Mouse (Mus musculus): ENCODE measurements at regions not wholly inside any gene's neighbourhood (a gene's known extent, or its start where the extent isn't known, plus 50 kb on each side); places are given as distances from the start of the nearest gene placed in this dataset.
"Not testable (repeated sequence)": the region's sequence is repeated elsewhere in the genome, so short reads cannot be mapped to it uniquely, and the experiment has no call there.

DNA sequence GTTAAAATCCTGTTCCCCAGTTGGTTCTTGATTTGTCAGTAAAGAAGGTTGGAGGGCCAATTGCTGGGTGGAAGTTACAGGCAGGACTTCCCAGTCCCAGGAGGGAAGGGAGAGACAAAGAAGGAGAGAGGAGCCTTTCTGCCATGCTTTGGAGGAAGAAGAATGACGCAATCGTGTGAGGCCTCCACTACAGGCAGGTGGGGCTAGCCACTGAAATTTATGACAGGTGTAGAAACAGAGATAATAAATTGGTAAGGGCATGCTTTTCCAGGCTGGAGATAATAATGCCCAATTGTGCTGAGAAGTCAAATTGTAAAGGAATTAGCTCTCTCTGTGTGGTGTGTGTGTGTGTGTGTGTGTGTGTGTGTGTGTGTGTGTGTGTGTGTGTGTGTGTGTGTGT, 135.0 kb upstream of the Zfp637 start:
- H3K4me1 ChIP-seq: no peaks in the 10 kb centered on the region

DNA sequence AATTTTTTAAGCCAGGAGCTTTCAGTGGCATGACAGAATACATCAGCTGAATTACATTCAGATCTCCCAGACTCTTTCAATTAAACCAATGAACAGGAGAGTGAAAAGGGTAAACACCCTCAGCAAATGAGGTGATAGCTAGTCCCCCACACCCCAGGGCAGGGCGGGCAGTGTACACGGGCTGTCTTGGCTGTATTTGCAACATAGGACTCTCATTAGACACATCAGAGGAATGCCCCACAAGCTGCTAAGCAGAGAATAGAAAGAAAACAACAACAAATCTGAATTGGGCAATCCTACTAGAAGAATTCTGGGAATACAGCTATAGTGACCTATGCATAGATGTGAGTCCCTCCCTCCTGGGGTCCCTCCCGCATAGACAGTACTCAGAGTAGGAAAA, 131.8 kb upstream of the Zfp637 start:
- H3K4me3 ChIP-seq: no peak overlapping the region
- ATAC-seq (ENCODE audit: low FRiP score, low read depth): no peak
- no peak overlapping the region for H3K9ac ChIP-seq (replicated peaks)
- H3K9me3 ChIP-seq: no peaks in the 10 kb centered on the region
- WGBS: 70% methylated on average over 3 of the region's 3 CpGs
- H3K27me3 ChIP-seq: no peaks in the 10 kb centered on the region
- no peak overlapping the region for H3K4me2 ChIP-seq (replicated peaks)
- no peaks in the 10 kb centered on the region for H3K4me1 ChIP-seq
- H3K27ac ChIP-seq (replicated peaks): no peak overlapping the region
- no peaks in the 10 kb centered on the region for H3K36me3 ChIP-seq

More for the DNA sequence above, 135.0 kb upstream of the Zfp637 start:
- WGBS: 91% methylated on average over 2 of the region's 2 CpGs
- H3K27me3 ChIP-seq: no peaks in the 10 kb centered on the region
- H3K9ac ChIP-seq (replicated peaks): no peak overlapping the region
- H3K36me3 ChIP-seq: no peaks in the 10 kb centered on the region
- H3K9me3 ChIP-seq: no peaks in the 10 kb centered on the region
- H3K4me2 ChIP-seq (replicated peaks): no peak overlapping the region
- H3K4me3 ChIP-seq: no peak overlapping the region
- ATAC-seq (ENCODE audit: low FRiP score, low read depth): no peak
- H3K27ac ChIP-seq (replicated peaks): no peak overlapping the region

- Histone ChIP-seq H3K4me2 (replicated peaks) (no peak overlapping the region), H3K9me3 (no peaks in the 10 kb centered on the region), H3K4me1 (no peaks in the 10 kb centered on the region), H3K27ac (replicated peaks) (no peak overlapping the region), H3K4me3 (no peak overlapping the region), H3K9ac (replicated peaks) (no peak overlapping the region), H3K36me3 (no peaks in the 10 kb centered on the region), H3K27me3 (no peaks in the 10 kb centered on the region)
- 88% methylated on average over 6 of the region's 6 CpGs for WGBS
- no peak for ATAC-seq (ENCODE audit: low FRiP score, low read depth)
Observed at GRCm38 (mm10) chr6:117715056-117715777, 125.8 kb upstream of the Zfp637 start.

DNA sequence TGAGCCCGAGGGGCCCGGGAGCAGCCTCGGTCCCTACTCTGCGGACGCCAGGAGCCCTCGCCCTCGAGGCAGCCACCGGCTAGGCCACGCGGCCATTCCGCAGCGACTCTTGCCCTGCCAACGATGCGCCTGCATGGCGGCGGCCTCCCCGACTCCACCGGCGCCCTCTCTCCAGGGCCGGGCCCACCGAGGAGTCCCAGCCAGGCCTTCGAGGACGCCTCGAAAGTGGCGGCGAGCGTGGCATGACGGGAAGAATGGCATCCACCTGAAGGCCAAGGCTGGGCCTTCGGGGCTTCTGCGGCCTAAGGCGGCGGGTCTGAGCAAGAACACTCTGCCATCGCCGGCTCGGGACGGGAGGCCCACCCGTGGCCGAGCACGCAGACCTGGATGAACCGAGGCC, 124.6 kb upstream of the Zfp637 start:
- H3K27me3 ChIP-seq; ATAC-seq (ENCODE audit: low FRiP score, low read depth): not testable (repeated sequence)
- WGBS: 81% methylated on average over 7 of the region's 40 CpGs

DNA sequence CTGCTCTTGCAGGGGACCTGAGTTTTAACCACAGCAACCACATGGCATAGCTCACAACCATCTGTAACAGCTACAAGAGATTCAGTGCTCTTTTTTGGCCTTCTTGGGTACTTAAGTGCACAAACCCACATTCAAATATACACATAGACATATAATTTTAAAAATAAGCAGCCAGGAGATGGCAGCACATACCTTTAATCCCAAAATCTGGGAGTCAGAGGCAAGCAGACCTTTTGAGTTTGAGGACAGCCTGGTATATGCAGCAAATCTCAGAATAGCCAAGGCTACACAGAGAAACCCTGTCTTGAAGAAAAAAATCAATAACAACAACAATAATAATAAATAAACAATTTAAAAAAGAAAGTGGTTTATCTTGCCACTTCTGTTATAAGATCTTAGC, 88.6 kb upstream of the Zfp637 start:
- not testable (repeated sequence) for H3K9me3 ChIP-seq; H3K4me2 ChIP-seq (replicated peaks); H3K27ac ChIP-seq (replicated peaks); H3K4me1 ChIP-seq; H3K9ac ChIP-seq (replicated peaks); H3K36me3 ChIP-seq; H3K4me3 ChIP-seq; ATAC-seq (ENCODE audit: low FRiP score, low read depth); H3K27me3 ChIP-seq

More for the DNA sequence above, 124.6 kb upstream of the Zfp637 start:
- not testable (repeated sequence) for H3K9ac ChIP-seq (replicated peaks); H3K9me3 ChIP-seq; H3K4me3 ChIP-seq; H3K4me2 ChIP-seq (replicated peaks); H3K4me1 ChIP-seq; H3K36me3 ChIP-seq; H3K27ac ChIP-seq (replicated peaks)

- not testable (repeated sequence) for H3K4me2 ChIP-seq (replicated peaks); H3K4me1 ChIP-seq; ATAC-seq (ENCODE audit: low FRiP score, low read depth); H3K9me3 ChIP-seq; H3K4me3 ChIP-seq; H3K27me3 ChIP-seq; H3K27ac ChIP-seq (replicated peaks); H3K36me3 ChIP-seq; H3K9ac ChIP-seq (replicated peaks)
- 96% methylated on average over 2 of the region's 2 CpGs for WGBS
Observed at GRCm38 (mm10) chr6:117755682-117756081, 85.3 kb upstream of the Zfp637 start.

GRCm38 (mm10) chr6:117756176-117756575, 84.8 kb upstream of the Zfp637 start:
- Histone ChIP-seq H3K27ac (replicated peaks) (no peak overlapping the region), H3K4me1 (no peaks in the 10 kb centered on the region), H3K9ac (replicated peaks) (no peak overlapping the region), H3K4me3 (no peak overlapping the region), H3K4me2 (replicated peaks) (no peak overlapping the region), H3K36me3 (no peaks in the 10 kb centered on the region), H3K27me3 (no peaks in the 10 kb centered on the region), H3K9me3 (no peaks in the 10 kb centered on the region)
- 74% methylated on average over 9 of the region's 9 CpGs for WGBS
- ATAC-seq (ENCODE audit: low FRiP score, low read depth): no peak

DNA sequence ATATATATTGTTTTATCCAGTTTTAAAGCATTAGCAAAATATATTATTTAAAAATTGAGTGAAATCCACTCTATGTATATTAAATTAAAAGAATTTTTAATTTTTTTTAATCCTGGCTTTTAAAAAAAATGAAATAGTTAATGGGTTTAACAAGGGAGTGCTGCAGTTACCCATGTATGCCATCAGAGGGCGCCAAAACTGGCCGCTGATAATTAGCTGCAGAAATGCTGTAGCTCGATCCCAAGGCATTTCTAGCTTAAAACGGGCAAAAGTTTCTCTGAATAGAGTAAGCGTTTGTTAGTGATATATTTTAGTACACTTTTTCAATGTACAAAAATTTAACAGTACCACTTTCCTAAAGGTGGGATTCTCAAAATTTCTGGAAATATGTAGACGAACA, 82.5 kb upstream of the Zfp637 start:
- WGBS: 19% methylated on average over 6 of the region's 6 CpGs
- not testable (repeated sequence) for ATAC-seq (ENCODE audit: low FRiP score, low read depth); H3K4me2 ChIP-seq (replicated peaks); H3K4me1 ChIP-seq; H3K36me3 ChIP-seq; H3K27ac ChIP-seq (replicated peaks); H3K9ac ChIP-seq (replicated peaks); H3K27me3 ChIP-seq; H3K9me3 ChIP-seq; H3K4me3 ChIP-seq

DNA sequence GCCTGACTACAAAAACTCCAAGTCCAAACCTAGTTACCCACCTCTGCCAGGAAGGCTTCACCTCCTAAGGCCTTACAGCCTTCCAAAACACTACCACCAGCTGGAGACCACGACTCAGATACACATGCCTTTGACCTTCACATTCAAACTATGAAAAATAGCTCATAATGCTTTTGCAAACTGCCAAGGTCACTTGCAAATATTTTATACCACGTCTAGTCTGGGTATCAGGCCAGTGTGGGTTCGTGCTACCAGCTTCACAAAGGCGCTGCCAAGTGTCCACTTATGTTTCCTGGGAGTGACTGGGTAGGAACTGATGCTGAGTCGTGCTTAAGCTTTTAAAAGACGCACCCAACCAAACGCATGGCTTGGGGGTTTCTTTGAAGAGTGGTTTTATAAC, 69.5 kb upstream of the Zfp637 start:
- H3K9ac ChIP-seq (replicated peaks): no peak overlapping the region
- no peak overlapping the region for H3K4me3 ChIP-seq
- no peak overlapping the region for H3K4me2 ChIP-seq (replicated peaks)
- no peaks in the 10 kb centered on the region for H3K9me3 ChIP-seq
- no peaks in the 10 kb centered on the region for H3K27me3 ChIP-seq
- WGBS: 88% methylated on average over 7 of the region's 7 CpGs
- no peak for ATAC-seq (ENCODE audit: low FRiP score, low read depth)
- H3K36me3 ChIP-seq: no peaks in the 10 kb centered on the region
- no peak overlapping the region for H3K27ac ChIP-seq (replicated peaks)
- H3K4me1 ChIP-seq: no peaks in the 10 kb centered on the region

DNA sequence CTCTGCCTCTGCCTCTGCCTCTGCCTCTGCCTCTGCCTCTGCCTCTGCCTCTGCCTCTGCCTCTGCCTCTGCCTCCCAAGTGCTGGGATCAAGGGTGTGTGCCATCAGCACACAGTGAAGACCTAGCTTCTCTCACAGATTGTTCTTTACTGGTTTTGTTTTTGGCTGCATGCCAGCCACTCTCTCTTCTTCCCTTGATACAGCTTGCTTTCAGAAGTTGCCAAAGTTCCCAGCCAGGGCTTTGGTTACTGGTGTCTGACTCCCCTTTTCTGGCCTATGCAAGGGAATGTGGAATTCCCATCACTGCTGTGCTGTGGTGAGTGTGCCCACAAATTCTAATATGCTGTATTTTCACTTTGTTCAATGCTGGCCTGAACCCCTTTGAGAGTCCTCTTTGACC, 68.6 kb upstream of the Zfp637 start:
- Histone ChIP-seq H3K36me3 (no peaks in the 10 kb centered on the region), H3K4me3 (no peak overlapping the region), H3K9me3 (no peaks in the 10 kb centered on the region), H3K4me2 (replicated peaks) (no peak overlapping the region), H3K27me3 (no peaks in the 10 kb centered on the region), H3K4me1 (no peaks in the 10 kb centered on the region), H3K9ac (replicated peaks) (no peak overlapping the region), H3K27ac (replicated peaks) (no peak overlapping the region)
- ATAC-seq (ENCODE audit: low FRiP score, low read depth): no peak

- no peak for ATAC-seq (ENCODE audit: low FRiP score, low read depth)
- WGBS: 83% methylated on average over 11 of the region's 11 CpGs
- no peaks in the 10 kb centered on the region for H3K4me1 ChIP-seq
Observed at GRCm38 (mm10) chr6:117775304-117776050, 65.5 kb upstream of the Zfp637 start.

GRCm38 (mm10) chr6:117778027-117778426, 63.0 kb upstream of the Zfp637 start:
- no peaks in the 10 kb centered on the region for H3K9me3 ChIP-seq
- WGBS: 82% methylated on average over 2 of the region's 2 CpGs
- no peaks in the 10 kb centered on the region for H3K4me1 ChIP-seq
- H3K27me3 ChIP-seq: no peaks in the 10 kb centered on the region; the same call in 1 of the 2 replicates
- H3K27ac ChIP-seq (replicated peaks): no peak overlapping the region
- no peak overlapping the region for H3K4me3 ChIP-seq
- H3K4me2 ChIP-seq (replicated peaks): no peak overlapping the region
- no peaks in the 10 kb centered on the region for H3K36me3 ChIP-seq
- no peak for ATAC-seq (ENCODE audit: low FRiP score, low read depth)
- H3K9ac ChIP-seq (replicated peaks): no peak overlapping the region

More at GRCm38 (mm10) chr6:117775304-117776050, 65.5 kb upstream of the Zfp637 start:
- no peaks in the 10 kb centered on the region; the same call in 1 of the 2 replicates for H3K27me3 ChIP-seq
- H3K9ac ChIP-seq (replicated peaks): no peak overlapping the region
- H3K9me3 ChIP-seq: no peaks in the 10 kb centered on the region
- H3K27ac ChIP-seq (replicated peaks): no peak overlapping the region
- no peaks in the 10 kb centered on the region for H3K36me3 ChIP-seq
- no peak overlapping the region for H3K4me2 ChIP-seq (replicated peaks)
- H3K4me3 ChIP-seq: no peak overlapping the region
